Mouse (Mus musculus): ENCODE results near the gene Ptprn2. TPM values are rescaled to one million over a fixed set of nuclear protein-coding genes. Genes with fewer than 3 reads are reported as not detected.

The Ptprn2 gene
- total and polyA plus RNA-seq, 2 experiments from 2014 or later = 18.4 to 101 TPM

GRCm38 (mm10) chr12:116927516-116927915 lies 442.0 kb downstream of the Ptprn2 start:
- no peak for TF ChIP-seq CTCF (IDR thresholded peaks at IDR 0.05; ENCODE audit: low read depth)
- Histone ChIP-seq H3K36me3 (ENCODE audit: insufficient read depth, low read length) (no peaks in the 10 kb centered on the region), H3K4me2 (ENCODE audit: low read depth, low read length) (no peak overlapping the region), H3K9ac (replicated peaks; ENCODE audit: low read length) (no peak overlapping the region), H3K27me3 (ENCODE audit: insufficient read depth, low read length) (no peaks in the 10 kb centered on the region), H3K9me3 (ENCODE audit: low read length) (no peaks in the 10 kb centered on the region), H3K4me1 (ENCODE audit: insufficient read depth, low read length) (0 out of 2 replicates have a peak, but pooled peaks cover 7% of the 10 kb centered on the region), H3K4me3 (ENCODE audit: low read length) (no peak overlapping the region), H3K27ac (peak overlapping the region; percentile 51; the same call in 1 of the 2 replicates)
- 71% methylated on average over 1 of the region's 1 CpGs for WGBS
- ATAC-seq (no peak), DNase-seq (ENCODE audit: low spot score) (no peak)

GRCm38 (mm10) chr12:116938158-116938854 lies 452.8 kb downstream of the Ptprn2 start:
- H3K27me3 ChIP-seq (ENCODE audit: insufficient read depth, low read length) = no peaks in the 10 kb centered on the region
- peak; percentile 83 for DNase-seq (ENCODE audit: low spot score)
- H3K9me3 ChIP-seq (ENCODE audit: low read length) = no peaks in the 10 kb centered on the region
- no peak overlapping the region for H3K4me3 ChIP-seq (ENCODE audit: low read length)
- no peak overlapping the region for H3K9ac ChIP-seq (replicated peaks; ENCODE audit: low read length)
- no peak for TF ChIP-seq CTCF (IDR thresholded peaks at IDR 0.05; ENCODE audit: low read depth)
- peak; percentile 90 for ATAC-seq
- no peak overlapping the region for H3K4me2 ChIP-seq (ENCODE audit: low read depth, low read length)
- H3K27ac ChIP-seq = peak overlapping the region; percentile 8; the same call in 1 of the 2 replicates
- H3K4me1 ChIP-seq (ENCODE audit: insufficient read depth, low read length) = peaks cover 6% of the 10 kb centered on the region
- WGBS = 15% methylated on average over 3 of the region's 3 CpGs
- no peaks in the 10 kb centered on the region for H3K36me3 ChIP-seq (ENCODE audit: insufficient read depth, low read length)

GRCm38 (mm10) chr12:116943883-116944282 lies 458.4 kb downstream of the Ptprn2 start:
- peak; percentile 48; the same call in 1 of the 2 replicates for TF ChIP-seq CTCF (IDR thresholded peaks at IDR 0.05; ENCODE audit: low read depth)
- no peaks in the 10 kb centered on the region for H3K4me1 ChIP-seq (ENCODE audit: insufficient read depth, low read length)
- no peaks in the 10 kb centered on the region for H3K9me3 ChIP-seq (ENCODE audit: low read length)
- H3K27me3 ChIP-seq (ENCODE audit: insufficient read depth, low read length) = no peaks in the 10 kb centered on the region
- H3K4me2 ChIP-seq (ENCODE audit: low read depth, low read length) = no peak overlapping the region
- 54% methylated on average over 5 of the region's 5 CpGs for WGBS
- H3K36me3 ChIP-seq (ENCODE audit: insufficient read depth, low read length) = no peaks in the 10 kb centered on the region
- H3K4me3 ChIP-seq (ENCODE audit: low read length) = no peak overlapping the region
- H3K9ac ChIP-seq (replicated peaks; ENCODE audit: low read length) = no peak overlapping the region
- H3K27ac ChIP-seq = no peak overlapping the region
- peak; percentile 65 for DNase-seq (ENCODE audit: low spot score)
- peak; percentile 82 for ATAC-seq

GRCm38 (mm10) chr12:116948151-116948928 lies 462.8 kb downstream of the Ptprn2 start:
- no peak for TF ChIP-seq CTCF (IDR thresholded peaks at IDR 0.05; ENCODE audit: low read depth)
- H3K9me3 ChIP-seq (ENCODE audit: low read length) = no peaks in the 10 kb centered on the region
- ATAC-seq (no peak), DNase-seq (ENCODE audit: low spot score) (no peak)
- H3K9ac ChIP-seq (replicated peaks; ENCODE audit: low read length) = no peak overlapping the region
- no peak overlapping the region for H3K4me2 ChIP-seq (ENCODE audit: low read depth, low read length)
- no peaks in the 10 kb centered on the region for H3K36me3 ChIP-seq (ENCODE audit: insufficient read depth, low read length)
- no peak overlapping the region for H3K27ac ChIP-seq
- WGBS = 70% methylated on average over 4 of the region's 4 CpGs
- no peak overlapping the region for H3K4me3 ChIP-seq (ENCODE audit: low read length)
- H3K4me1 ChIP-seq (ENCODE audit: insufficient read depth, low read length) = no peaks in the 10 kb centered on the region
- no peaks in the 10 kb centered on the region for H3K27me3 ChIP-seq (ENCODE audit: insufficient read depth, low read length)

- ATAC-seq = no peak
- Histone ChIP-seq H3K27me3 (ENCODE audit: insufficient read depth, low read length) (no peaks in the 10 kb centered on the region), H3K4me1 (ENCODE audit: insufficient read depth, low read length) (no peaks in the 10 kb centered on the region), H3K4me2 (ENCODE audit: low read depth, low read length) (no peak overlapping the region), H3K4me3 (ENCODE audit: low read length) (no peak overlapping the region), H3K9me3 (ENCODE audit: low read length) (no peaks in the 10 kb centered on the region), H3K36me3 (ENCODE audit: insufficient read depth, low read length) (no peaks in the 10 kb centered on the region), H3K9ac (replicated peaks; ENCODE audit: low read length) (no peak overlapping the region), H3K27ac (no peak overlapping the region)
- no peak for DNase-seq (ENCODE audit: low spot score)
- WGBS = 80% methylated on average over 3 of the region's 3 CpGs
- TF ChIP-seq CTCF (IDR thresholded peaks at IDR 0.05; ENCODE audit: low read depth) = no peak
These were observed 464.2 kb downstream of the Ptprn2 start for GRCm38 (mm10) chr12:116949726-116950125.

- no peaks in the 10 kb centered on the region for H3K36me3 ChIP-seq (ENCODE audit: insufficient read depth, low read length)
- WGBS = 54% methylated on average over 13 of the region's 13 CpGs
- no peaks in the 10 kb centered on the region for H3K4me1 ChIP-seq (ENCODE audit: insufficient read depth, low read length)
- no peak overlapping the region for H3K4me2 ChIP-seq (ENCODE audit: low read depth, low read length)
- H3K9ac ChIP-seq (replicated peaks; ENCODE audit: low read length) = no peak overlapping the region
- DNase-seq (ENCODE audit: low spot score) = peak; percentile 12
- ATAC-seq = peak; percentile 79
- no peaks in the 10 kb centered on the region for H3K27me3 ChIP-seq (ENCODE audit: insufficient read depth, low read length)
- TF ChIP-seq CTCF (IDR thresholded peaks at IDR 0.05; ENCODE audit: low read depth) = 0 out of 2 replicates have a peak, but pooled peaks have one; percentile 39
- peak overlapping the region; percentile 33 for H3K27ac ChIP-seq
- no peaks in the 10 kb centered on the region for H3K9me3 ChIP-seq (ENCODE audit: low read length)
- no peak overlapping the region for H3K4me3 ChIP-seq (ENCODE audit: low read length)
These were observed 467.1 kb downstream of the Ptprn2 start for GRCm38 (mm10) chr12:116952452-116953205.
